Mouse (Mus musculus) heart, adult 2 months (tissue): ENCODE measurements around the gene Fryl. TPM values are rescaled to one million over a fixed set of nuclear protein-coding genes. Genes with fewer than 3 reads are reported as not detected.

Experiments used
- DNase-seq, 2 experiments: peaks; one replicate each; pipeline ENCODE4 v3.0.0; 2021
- H3K27ac ChIP-seq: fragments of 200-600 bp; 2 replicates; pipeline ENCODE4 v1.8.1; 2022
- H3K27me3 ChIP-seq: fragments of 200-500 bp; 2 replicates; pipeline ENCODE4 v1.6.1; 2012; ENCODE audit warnings: mild to moderate bottlenecking, low read length, inconsistent platforms, mixed read lengths; ENCODE audit not compliant: control insufficient read depth, insufficient read depth
- H3K36me3 ChIP-seq: fragments of 200-500 bp; 2 replicates; pipeline ENCODE4 v1.6.1; 2012; ENCODE audit warnings: low read length, inconsistent platforms; ENCODE audit not compliant: control insufficient read depth, insufficient read depth
- H3K4me1 ChIP-seq: fragments of 200-500 bp; 2 replicates; pipeline ENCODE4 v1.6.1; 2011; ENCODE audit warnings: low read length; ENCODE audit not compliant: control insufficient read depth, insufficient read depth
- H3K4me3 ChIP-seq: fragments of 200-600 bp; 2 replicates; pipeline ENCODE4 v1.8.1; 2022
- H3K79me2 ChIP-seq: fragments of 200-500 bp; replicated peaks from 2 replicates; pipeline ENCODE4 v1.6.1; 2012; ENCODE audit warnings: mild to moderate bottlenecking, inconsistent platforms, low read length, moderate library complexity, mixed read lengths; ENCODE audit not compliant: control insufficient read depth, insufficient read depth
- H3K9ac ChIP-seq: fragments of 200-500 bp; 2 replicates; pipeline ENCODE4 v1.6.1; 2012; ENCODE audit warnings: low read depth, mild to moderate bottlenecking, control low read depth, inconsistent platforms, low read length, mixed read lengths
- CTCF ChIP-seq: fragments of 200-600 bp; IDR thresholded peaks from 2 replicates; pipeline ENCODE4 v1.8.1; 2022; ENCODE audit warnings: antibody characterized with exemption, mild to moderate bottlenecking, moderate library complexity
- EP300 ChIP-seq: fragments of 200-500 bp; IDR thresholded peaks from 2 replicates; pipeline ENCODE4 v1.6.1; 2011; ENCODE audit warnings: low read depth, low read length, control low read depth; ENCODE audit not compliant: insufficient read depth
- POLR2A ChIP-seq: fragments of 200-500 bp; IDR thresholded peaks from 2 replicates; pipeline ENCODE4 v1.6.1; 2011; ENCODE audit warnings: mild to moderate bottlenecking, low read depth, low read length, control low read depth; ENCODE audit not compliant: insufficient read depth
- WGBS: fragments of 180-500 bp; shearing (Covaris S2); methylation state at CpG from one replicate; pipeline ENCODE4 v1.1.7; 2018; 5-methylcytosine and 5-hydroxymethylcytosine counted together
- intact Hi-C: fragments of 180-260 bp; cut with DNase I; formaldehyde crosslinking; loops from one replicate; pipeline ENCODE4 v1.15.1; 2025
- polyA plus RNA-seq: library from polyadenylated mRNA; depleted of rRNA; stranded (reverse); fragments of >200 nt; gene quantifications from 2 replicates; pipeline ENCODE4 v1.2.3, GENCODE M21; 2012
- total RNA-seq, 2 experiments: library from RNA; stranded (reverse); gene quantifications; 2 replicates each; pipeline ENCODE4 v1.2.3; 2021

Gene Fryl
- total and polyA plus RNA-seq, 3 experiments, result 25.9 to 40.7 (median 32.9) TPM

- Histone ChIP-seq H3K27ac (no peak overlapping the region), H3K79me2 (no peaks in the 10 kb centered on the region), H3K9ac (no peak overlapping the region), H3K36me3 (no peaks in the 10 kb centered on the region), H3K4me3 (no peak overlapping the region), H3K27me3 (no peaks in the 10 kb centered on the region), H3K4me1 (no peaks in the 10 kb centered on the region; the same call in 1 of the 2 replicates)
- 78% methylated on average over 11 of the region's 11 CpGs for whole genome bisulfite sequencing
- intact Hi-C loops, result no loop called here
- no peak for DNase-seq
- no peak for TF ChIP-seq EP300
- no peak for TF ChIP-seq POLR2A
- TF ChIP-seq CTCF, result no peak
These were observed 121.3 kb downstream of the Fryl start for GRCm38 (mm10) chr5:73135131-73135530.

GRCm38 (mm10) chr5:73133833-73134185 is 122.6 kb downstream of the Fryl start:
- H3K36me3 ChIP-seq, result no peaks in the 10 kb centered on the region
- H3K4me1 ChIP-seq, result no peaks in the 10 kb centered on the region; the same call in 1 of the 2 replicates
- no peak overlapping the region for H3K9ac ChIP-seq
- H3K27ac ChIP-seq, result no peak overlapping the region
- intact Hi-C loops, result loop anchor here (1.0 to 2.0 kb wide), 4 partner anchors 121 to 248 kb away; no protein-coding TSS in a partner anchor
- peak; percentile 40 to 41 for DNase-seq
- no peaks in the 10 kb centered on the region for H3K27me3 ChIP-seq
- WGBS, result 29% methylated on average over 5 of the region's 5 CpGs
- no peak for TF ChIP-seq CTCF
- no peak for TF ChIP-seq POLR2A
- no peak for TF ChIP-seq EP300
- H3K79me2 ChIP-seq, result no peaks in the 10 kb centered on the region
- no peak overlapping the region for H3K4me3 ChIP-seq

GRCm38 (mm10) chr5:73132998-73133832 is 123.2 kb downstream of the Fryl start:
- H3K27me3 ChIP-seq, result no peaks in the 10 kb centered on the region
- no peak for TF ChIP-seq EP300
- TF ChIP-seq CTCF, result no peak
- no peak for DNase-seq
- H3K4me3 ChIP-seq, result no peak overlapping the region
- H3K9ac ChIP-seq, result no peak overlapping the region
- 83% methylated on average over 29 of the region's 29 CpGs for WGBS
- H3K36me3 ChIP-seq, result no peaks in the 10 kb centered on the region
- intact Hi-C loops, result loop anchor here (1.0 to 2.0 kb wide), 4 partner anchors 122 to 249 kb away; no protein-coding TSS in a partner anchor
- H3K4me1 ChIP-seq, result no peaks in the 10 kb centered on the region; the same call in 1 of the 2 replicates
- no peak overlapping the region for H3K27ac ChIP-seq
- H3K79me2 ChIP-seq, result no peaks in the 10 kb centered on the region

- intact Hi-C loops, result no loop called here
- DNase-seq, result peak; percentile 47 to 62
- Histone ChIP-seq H3K79me2 (no peaks in the 10 kb centered on the region), H3K36me3 (no peaks in the 10 kb centered on the region), H3K4me3 (no peak overlapping the region), H3K27me3 (no peaks in the 10 kb centered on the region), H3K27ac (no peak overlapping the region), H3K4me1 (no peaks in the 10 kb centered on the region; the same call in 1 of the 2 replicates), H3K9ac (no peak overlapping the region)
- TF ChIP-seq CTCF, result no peak
- no peak for TF ChIP-seq POLR2A
- TF ChIP-seq EP300, result no peak
- WGBS, result 72% methylated on average over 6 of the region's 6 CpGs
These were observed 125.4 kb downstream of the Fryl start for GRCm38 (mm10) chr5:73130984-73131383.

GRCm38 (mm10) chr5:73129871-73130270 is 126.5 kb downstream of the Fryl start:
- Histone ChIP-seq H3K36me3 (no peaks in the 10 kb centered on the region), H3K79me2 (no peaks in the 10 kb centered on the region), H3K9ac (no peak overlapping the region), H3K27ac (no peak overlapping the region), H3K4me1 (no peaks in the 10 kb centered on the region; the same call in 1 of the 2 replicates), H3K27me3 (no peaks in the 10 kb centered on the region), H3K4me3 (no peak overlapping the region)
- no peak for DNase-seq
- intact Hi-C loops, result no loop called here
- 63% methylated on average over 5 of the region's 5 CpGs for WGBS
- no peak for TF ChIP-seq POLR2A
- TF ChIP-seq EP300, result no peak
- no peak for TF ChIP-seq CTCF

- Histone ChIP-seq H3K9ac (no peak overlapping the region), H3K79me2 (no peaks in the 10 kb centered on the region), H3K4me3 (no peak overlapping the region), H3K27ac (no peak overlapping the region), H3K4me1 (no peaks in the 10 kb centered on the region), H3K27me3 (no peaks in the 10 kb centered on the region), H3K36me3 (no peaks in the 10 kb centered on the region; the same call in 1 of the 2 replicates)
- DNase-seq, result no peak
- intact Hi-C loops, result loop anchor here (5.0 kb wide), 1 partner anchor 262 kb away; no protein-coding TSS in a partner anchor
- TF ChIP-seq EP300 (no peak), POLR2A (no peak), CTCF (no peak)
- 89% methylated on average over 13 of the region's 13 CpGs for WGBS
These were observed 136.3 kb downstream of the Fryl start for GRCm38 (mm10) chr5:73119969-73120725.
